Mouse (Mus musculus) midbrain, embryonic 14.5 days (tissue): ENCODE data around the gene Gm8113. TPM values are rescaled to one million over a fixed set of nuclear protein-coding genes. Genes with fewer than 3 reads are reported as not detected.
"Not testable (repeated sequence)": the region's sequence is repeated elsewhere in the genome, so short reads cannot be mapped to it uniquely, and the experiment has no call there.

Experiments
- ATAC-seq: fragments of 200-750 bp; cut with Nextera tagmentation; 2 replicates; pipeline ENCODE4 v1.8.0; 2017; ENCODE audit warnings: moderate number of reproducible peaks, moderate library complexity; ENCODE audit not compliant: low FRiP score, low TSS enrichment
- DNase-seq: peaks from one replicate; pipeline ENCODE4 v3.0.0-alpha.2; 2015
- H3K27ac ChIP-seq: fragments of 300-500 bp; sonication (generic); replicated peaks from 2 replicates; pipeline ENCODE4 v1.5.1; 2014; ENCODE audit warnings: mild to moderate bottlenecking, low read depth, low read length, moderate library complexity
- H3K27me3 ChIP-seq: fragments of 300-500 bp; sonication (generic); 2 replicates; pipeline ENCODE4 v1.6.1; 2014; ENCODE audit warnings: low read length, control low read depth, mixed read lengths; ENCODE audit not compliant: control insufficient read depth, insufficient read depth
- H3K36me3 ChIP-seq: fragments of 300-500 bp; sonication (generic); 2 replicates; pipeline ENCODE4 v1.6.1; 2014; ENCODE audit warnings: low read length, control low read depth; ENCODE audit not compliant: control insufficient read depth, insufficient read depth
- H3K4me1 ChIP-seq: fragments of 300-500 bp; sonication (generic); 2 replicates; pipeline ENCODE4 v1.6.1; 2014; ENCODE audit warnings: mild to moderate bottlenecking, antibody characterized with exemption, low read length, control low read depth; ENCODE audit not compliant: control insufficient read depth, insufficient read depth
- H3K4me2 ChIP-seq: fragments of 300-500 bp; sonication (generic); 2 replicates; pipeline ENCODE4 v1.6.1; 2014; ENCODE audit warnings: mild to moderate bottlenecking, low read length, moderate library complexity
- H3K4me3 ChIP-seq: fragments of 300-500 bp; sonication (generic); replicated peaks from 2 replicates; pipeline ENCODE4 v1.5.1; 2014; ENCODE audit warnings: low read depth, low read length
- H3K9ac ChIP-seq: fragments of 300-500 bp; sonication (generic); replicated peaks from 2 replicates; pipeline ENCODE4 v1.6.1; 2014; ENCODE audit warnings: mild to moderate bottlenecking, low read length, moderate library complexity
- H3K9me3 ChIP-seq: fragments of 300-500 bp; sonication (generic); 2 replicates; pipeline ENCODE4 v1.6.1; 2016; ENCODE audit warnings: low read length, control low read depth, mixed read lengths; ENCODE audit not compliant: control insufficient read depth
- WGBS: fragments of 180-500 bp; shearing (Covaris S2); extraction: QIAGEN DNeasy Blood & Tissue Kit; methylation state at CpG from one replicate; pipeline ENCODE4 v1.1.7; 2014; 5-methylcytosine and 5-hydroxymethylcytosine counted together
- polyA plus RNA-seq: library from polyadenylated mRNA; unstranded; fragments of >200 nt; fragmentation: Nextera tagmentation; extraction: Ambion mirVana; gene quantifications from 2 replicates; pipeline ENCODE4 v1.2.1, GENCODE M21; 2014

Gene Gm8113
- polyA plus RNA-seq, result 3.7 and 5.4 TPM in 2 replicates

DNA sequence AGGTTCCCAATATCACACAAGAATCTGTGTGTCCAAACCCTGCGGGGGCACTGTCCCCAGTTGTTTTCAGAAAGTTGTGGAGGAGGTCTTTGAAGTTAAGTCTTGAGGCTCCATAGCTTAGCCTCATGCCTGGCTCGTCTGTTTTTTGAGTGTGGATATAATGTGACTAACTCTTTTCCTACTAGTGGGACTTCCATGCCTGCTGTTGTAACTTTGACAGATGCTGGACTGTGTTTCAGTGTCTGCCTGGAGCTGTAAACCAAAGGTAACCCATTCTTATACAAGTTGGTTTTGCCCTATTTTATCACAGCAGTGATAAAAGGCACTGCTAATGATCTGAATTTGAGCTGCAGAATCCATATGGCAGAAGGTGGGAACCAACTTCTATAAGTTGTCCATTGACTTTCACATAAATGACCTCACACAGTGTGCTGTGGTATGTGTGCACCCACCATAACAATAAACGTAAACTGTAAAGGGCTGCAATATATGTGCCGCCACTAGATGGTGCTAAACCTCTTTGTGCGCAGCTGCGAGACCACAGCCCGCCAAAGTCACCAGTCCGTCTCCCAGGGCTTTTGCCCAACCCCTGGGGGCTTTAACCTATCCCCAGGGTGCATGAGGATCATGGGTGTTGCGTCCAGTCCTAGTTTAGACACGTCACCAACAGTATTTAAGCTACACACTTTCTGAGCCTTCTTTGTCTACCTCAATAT lies at the start of gene Gm8113:
Gene Gm8113 (plus strand): TSS at position 703 of the 716 bp plus-strand sequence.
- 9% methylated on average over 10 of the region's 10 CpGs for WGBS
- Histone ChIP-seq H3K9ac (peak within 1 kb of the TSS; percentile 30; the same call in 1 of the 2 replicates), H3K27ac (peak within 1 kb of the TSS; percentile 71; the same call in 1 of the 2 replicates), H3K4me3 (peak within 1 kb of the TSS; percentile 45), H3K4me2 (peak within 1 kb of the TSS; percentile 51)
- H3K9me3 ChIP-seq, H3K36me3 ChIP-seq, H3K27me3 ChIP-seq, H3K4me1 ChIP-seq: not testable (repeated sequence)
- DNase-seq (peak; percentile 92), ATAC-seq (peak; percentile 95)

- H3K27ac ChIP-seq, H3K4me3 ChIP-seq, H3K4me1 ChIP-seq, H3K4me2 ChIP-seq, ATAC-seq, DNase-seq, H3K9ac ChIP-seq, H3K27me3 ChIP-seq, H3K9me3 ChIP-seq, H3K36me3 ChIP-seq: not testable (repeated sequence)
- WGBS, result 82% methylated on average over 3 of the region's 3 CpGs
Measured at GRCm38 (mm10) chr14:43875417-43875816, 49.8 kb upstream of the Gm8113 start, which contains the start of gene Ear1. Gene Ear1, minus strand, starts transcription at chr14:43875517.

DNA sequence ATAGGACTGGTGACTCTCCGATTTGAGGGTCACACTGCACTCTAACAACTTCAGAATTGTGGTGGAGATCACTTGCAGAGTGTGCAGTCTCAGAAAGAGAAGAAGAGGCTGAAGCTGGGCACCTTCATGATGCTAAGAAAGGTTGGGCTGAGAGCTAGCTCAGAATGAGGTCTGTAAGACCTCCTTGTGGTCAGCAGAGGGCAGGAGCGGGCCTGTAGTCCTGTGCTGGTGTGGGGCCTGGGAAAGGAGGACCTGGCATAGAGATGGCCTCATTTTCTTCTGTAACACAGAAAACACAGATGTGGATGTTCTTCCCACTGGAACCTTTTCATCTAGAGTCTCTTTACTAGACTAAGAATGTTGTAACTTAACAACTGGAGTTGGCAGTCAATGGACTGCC lies 47.4 kb upstream of the Gm8113 start:
- H3K4me2 ChIP-seq, ATAC-seq, H3K4me3 ChIP-seq, H3K9me3 ChIP-seq, H3K4me1 ChIP-seq, H3K9ac ChIP-seq, H3K27ac ChIP-seq, DNase-seq, H3K36me3 ChIP-seq, H3K27me3 ChIP-seq: not testable (repeated sequence)
- WGBS, result 45% methylated on average over 1 of the region's 2 CpGs

DNA sequence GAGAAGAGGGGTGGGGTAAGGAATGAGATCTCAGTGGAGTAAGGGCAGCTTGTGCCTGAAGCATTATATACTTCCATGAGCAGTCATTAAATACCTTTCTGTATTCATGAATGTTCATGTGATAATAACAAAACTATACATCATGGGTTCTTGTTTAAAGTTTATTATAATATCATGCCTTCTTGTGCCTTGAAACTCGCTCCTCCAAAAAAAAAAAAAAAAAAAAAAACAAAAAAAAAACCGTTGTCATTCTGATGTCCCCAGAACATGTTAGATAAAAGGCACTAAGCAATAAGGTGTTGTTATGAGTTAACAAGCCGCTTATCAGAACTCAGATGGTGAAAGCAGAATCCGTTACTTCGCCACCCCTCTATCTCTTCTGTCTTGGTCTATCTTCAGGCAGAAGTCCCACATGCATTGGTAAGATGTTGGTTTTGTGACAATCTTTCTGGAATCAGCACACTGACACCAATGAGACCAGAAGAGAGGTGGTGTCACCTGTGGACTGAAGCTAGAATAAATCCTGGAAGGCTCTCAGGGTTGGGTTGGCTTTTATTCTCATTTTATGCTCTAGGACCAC lies 45.1 kb upstream of the Gm8113 start:
- not testable (repeated sequence) for H3K4me3 ChIP-seq, H3K4me1 ChIP-seq, H3K36me3 ChIP-seq, H3K27ac ChIP-seq, H3K27me3 ChIP-seq, H3K4me2 ChIP-seq, ATAC-seq, DNase-seq, H3K9me3 ChIP-seq, H3K9ac ChIP-seq
- 91% methylated on average over 5 of the region's 5 CpGs for WGBS

- H3K27me3 ChIP-seq, result not testable (repeated sequence)
Measured at GRCm38 (mm10) chr14:43886235-43886634, 39.0 kb upstream of the Gm8113 start.

GRCm38 (mm10) chr14:43891288-43891687 lies 33.9 kb upstream of the Gm8113 start:
- no CpG with 5 or more reads among the region's 1 CpGs for WGBS
- H3K27ac ChIP-seq, ATAC-seq, DNase-seq, H3K9me3 ChIP-seq, H3K4me3 ChIP-seq, H3K9ac ChIP-seq, H3K4me1 ChIP-seq, H3K36me3 ChIP-seq, H3K4me2 ChIP-seq, H3K27me3 ChIP-seq: not testable (repeated sequence)

More at GRCm38 (mm10) chr14:43886235-43886634, 39.0 kb upstream of the Gm8113 start:
- H3K27ac ChIP-seq, H3K4me3 ChIP-seq, H3K36me3 ChIP-seq, H3K9ac ChIP-seq, DNase-seq, H3K9me3 ChIP-seq, H3K4me2 ChIP-seq, ATAC-seq, H3K4me1 ChIP-seq: not testable (repeated sequence)
- WGBS, result 67% methylated on average over 1 of the region's 1 CpGs

DNA sequence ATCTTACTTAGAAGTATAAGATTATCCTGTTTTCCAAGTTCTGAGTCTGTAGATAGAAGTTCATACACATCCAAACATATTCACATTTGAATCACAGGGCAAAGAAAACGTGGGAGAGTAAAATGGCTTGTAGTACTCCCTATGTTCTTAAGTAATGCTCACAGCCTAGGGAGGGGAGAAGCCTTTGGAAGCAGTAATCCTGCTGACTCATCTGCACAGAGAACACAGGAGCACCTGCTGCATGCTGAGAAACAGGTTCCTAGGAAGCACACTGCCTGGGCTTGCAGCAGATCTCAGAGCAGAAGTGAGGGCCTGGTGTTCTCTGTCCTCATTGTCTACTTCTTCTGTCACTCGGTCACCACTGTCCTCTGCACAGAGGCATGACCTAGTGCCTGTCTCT lies 29.8 kb upstream of the Gm8113 start:
- H3K27ac ChIP-seq, H3K36me3 ChIP-seq, H3K9ac ChIP-seq, H3K4me2 ChIP-seq, H3K9me3 ChIP-seq, ATAC-seq, H3K4me1 ChIP-seq, H3K4me3 ChIP-seq, H3K27me3 ChIP-seq, DNase-seq: not testable (repeated sequence)
- 37% methylated on average over 1 of the region's 2 CpGs for WGBS

GRCm38 (mm10) chr14:43898577-43898976 lies 26.6 kb upstream of the Gm8113 start:
- H3K4me2 ChIP-seq, ATAC-seq, H3K4me1 ChIP-seq, H3K4me3 ChIP-seq, H3K9ac ChIP-seq, H3K27me3 ChIP-seq, DNase-seq, H3K9me3 ChIP-seq, H3K36me3 ChIP-seq, H3K27ac ChIP-seq: not testable (repeated sequence)
- WGBS, result 86% methylated on average over 3 of the region's 3 CpGs

DNA sequence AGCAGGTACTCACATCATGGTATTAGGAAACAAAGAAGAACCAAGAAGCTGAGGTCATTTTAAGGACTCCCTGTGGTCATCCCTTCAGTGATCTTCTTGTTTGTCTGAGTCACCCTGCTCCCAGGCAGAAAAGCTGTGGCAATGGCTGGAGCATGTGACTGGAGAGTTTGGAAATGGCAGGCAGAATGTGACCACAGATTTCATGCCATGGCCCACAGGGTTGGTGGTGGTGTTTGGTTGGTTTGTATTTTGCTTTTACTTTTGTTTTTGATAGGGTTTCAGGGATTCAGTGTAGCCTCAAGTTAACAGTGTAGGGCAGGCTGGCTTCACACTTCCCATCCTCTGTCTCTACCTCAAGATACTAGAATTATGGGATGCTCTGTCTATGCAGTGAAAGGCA lies 7.0 kb upstream of the Gm8113 start:
- DNase-seq, ATAC-seq, H3K27me3 ChIP-seq, H3K4me2 ChIP-seq, H3K9me3 ChIP-seq, H3K27ac ChIP-seq, H3K4me3 ChIP-seq, H3K36me3 ChIP-seq, H3K9ac ChIP-seq, H3K4me1 ChIP-seq: not testable (repeated sequence)
